Mouse (Mus musculus) CH12.LX (cell line): ENCODE measurements around the gene BC005624.

Experiments
- BHLHE40 ChIP-seq: IDR thresholded peaks from 2 replicates; pipeline ENCODE4 v1.6.1; 2011; ENCODE audit warnings: mild to moderate bottlenecking, low read depth, low read length, improper control_type of control experiment
- CHD2 ChIP-seq: IDR thresholded peaks from 2 replicates; pipeline ENCODE4 v1.6.1; 2011; ENCODE audit warnings: low read length, improper control_type of control experiment
- CTCF ChIP-seq, 2 experiments: IDR thresholded peaks in 1 of 2; conservative IDR thresholded peaks in 1 of 2; 2 replicates each; pipeline ENCODE4 v1.5.1; 2011 to 2012; ENCODE audit warnings: low read depth in 2 of 2, low read length in 2 of 2, improper control_type of control experiment in 1 of 2, inconsistent platforms in 1 of 2, mild to moderate bottlenecking in 1 of 2, moderate library complexity in 1 of 2

GRCm38 (mm10) chr2:31023940-31024339 is 41.9 kb upstream of the BC005624 start:
- TF ChIP-seq BHLHE40 (no peak), CHD2 (no peak), CTCF (conservative IDR thresholded peaks at IDR 0.05 in 1 of 2, IDR thresholded peaks at IDR 0.05 in 1 of 2; ENCODE audit: low read depth in 2 of 2, low read length in 2 of 2) (no peak)
